In the genomic region with DNA sequence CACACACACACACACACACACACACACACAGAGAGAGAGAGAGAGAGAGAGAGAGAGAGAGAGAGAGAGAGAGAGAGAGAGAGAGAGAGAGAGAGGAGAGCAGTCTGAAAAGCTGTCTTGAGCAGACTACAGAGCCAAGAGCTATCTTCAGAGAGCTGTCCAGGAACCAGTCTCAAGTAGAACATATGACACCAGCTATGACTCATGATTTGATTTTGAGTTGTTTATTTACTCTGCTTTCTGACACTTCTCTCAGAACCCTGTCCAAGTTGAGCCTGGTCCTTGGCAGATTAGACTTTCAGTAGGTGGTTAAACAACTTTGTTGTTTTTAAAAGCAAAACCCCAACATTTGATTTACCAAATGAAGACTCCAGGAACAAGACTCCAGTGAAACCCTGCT, we compare ENCODE assay signal across 13 mouse cellular contexts.
"Had no signal": no experiment of that assay in that cellular context is flagged by ENCODE, and none has a peak within 500 bp of the region (broad histone marks: within the 10 kb centered on the region; RNA-seq: fewer than 3 reads in every experiment).

No protein-coding gene starts in this region.

- H3K27me3 ChIP-seq: liver, embryonic 13.5 days; neural tube, embryonic 12.5 days had no signal

- H3K4me1 ChIP-seq: limb, embryonic 10.5 days; liver, embryonic 13.5 days; midbrain, embryonic 10.5 days; neural tube, embryonic 12.5 days had no signal

- H3K9me3 ChIP-seq: limb, embryonic 10.5 days; liver, embryonic 13.5 days; midbrain, embryonic 10.5 days; neural tube, embryonic 12.5 days had no signal

- DNase-seq: kidney, adult 18-20 months; kidney, postnatal 10 days; kidney, postnatal 4 days; liver, embryonic 13.5 days; liver, postnatal 0 days; midbrain, embryonic 14.5 days; thymus, postnatal 4 days had no signal

- H3K4me3 ChIP-seq: layer of hippocampus, adult 2 months; limb, embryonic 10.5 days; liver, embryonic 13.5 days; midbrain, embryonic 10.5 days; myocyte; neural tube, embryonic 12.5 days had no signal

- H3K27ac ChIP-seq: layer of hippocampus, adult 2 months; limb, embryonic 10.5 days; liver, embryonic 13.5 days; midbrain, embryonic 10.5 days; neural tube, embryonic 12.5 days; stomach, postnatal 0 days had no signal

- H3K36me3 ChIP-seq: limb, embryonic 10.5 days; liver, embryonic 13.5 days; midbrain, embryonic 10.5 days; neural tube, embryonic 12.5 days had no signal

- H3K9ac ChIP-seq: liver, embryonic 13.5 days; liver, postnatal 0 days; neural tube, embryonic 12.5 days had no signal

- H3K4me2 ChIP-seq: liver, embryonic 13.5 days; neural tube, embryonic 12.5 days had no signal

- ATAC-seq: liver, postnatal 0 days had no signal
